Mouse (Mus musculus) liver, postnatal 0 days (tissue): ENCODE results near the gene Ddx41. TPM values are rescaled to one million over a fixed set of nuclear protein-coding genes. Genes with fewer than 3 reads are reported as not detected.
"Not testable (repeated sequence)": the region's sequence is repeated elsewhere in the genome, so short reads cannot be mapped to it uniquely, and the experiment has no call there.

Experiments used
- ATAC-seq: fragments of 200-750 bp; cut with Nextera tagmentation; 2 replicates; pipeline ENCODE4 v1.8.0; 2017; ENCODE audit warnings: mild to moderate bottlenecking, moderate library complexity
- DNase-seq: peaks from one replicate; pipeline ENCODE4 v3.0.0-alpha.2; 2016
- H3K27ac ChIP-seq: fragments of 300-500 bp; sonication (generic); 2 replicates; pipeline ENCODE4 v1.5.1; 2014; ENCODE audit warnings: antibody characterized with exemption, moderate library complexity, mild to moderate bottlenecking, low read depth
- H3K27me3 ChIP-seq: fragments of 300-500 bp; sonication (generic); 2 replicates; pipeline ENCODE4 v1.6.1; 2014; ENCODE audit warnings: low read length, control low read depth, mixed read lengths; ENCODE audit not compliant: insufficient read depth
- H3K36me3 ChIP-seq: fragments of 300-500 bp; sonication (generic); replicated peaks from 2 replicates; pipeline ENCODE4 v1.6.1; 2014; ENCODE audit warnings: mild to moderate bottlenecking, control low read depth, low read length, moderate library complexity, mixed read lengths; ENCODE audit not compliant: insufficient read depth
- H3K4me1 ChIP-seq: fragments of 300-500 bp; sonication (generic); 2 replicates; pipeline ENCODE4 v1.6.1; 2014; ENCODE audit warnings: antibody characterized with exemption, mild to moderate bottlenecking, control low read depth; ENCODE audit not compliant: insufficient read depth
- H3K4me2 ChIP-seq: fragments of 300-500 bp; sonication (generic); 2 replicates; pipeline ENCODE4 v1.6.1; 2014; ENCODE audit warnings: low read depth, mild to moderate bottlenecking, low read length, moderate library complexity, mixed read lengths
- H3K4me3 ChIP-seq: fragments of 300-500 bp; sonication (generic); 2 replicates; pipeline ENCODE4 v1.5.1; 2014; ENCODE audit warnings: low read depth, low read length
- H3K9ac ChIP-seq: fragments of 300-500 bp; sonication (generic); replicated peaks from 2 replicates; pipeline ENCODE4 v1.6.1; 2014; ENCODE audit warnings: mild to moderate bottlenecking, moderate library complexity
- H3K9me3 ChIP-seq: fragments of 300-500 bp; sonication (generic); 2 replicates; pipeline ENCODE4 v1.6.1; 2016; ENCODE audit warnings: mild to moderate bottlenecking, control low read depth, low read length, mixed read lengths
- CTCF ChIP-seq: sonication (generic); IDR thresholded peaks from 2 replicates; pipeline ENCODE4 v1.5.1; 2016; ENCODE audit warnings: antibody characterized with exemption, low read depth
- EP300 ChIP-seq: IDR thresholded peaks from 2 replicates; pipeline ENCODE4 v1.6.1; 2016; ENCODE audit warnings: antibody characterized with exemption, low read depth, mild to moderate bottlenecking
- WGBS: fragments of 180-500 bp; shearing (Covaris S2); extraction: QIAGEN DNeasy Blood & Tissue Kit; methylation state at CpG from one replicate; pipeline ENCODE4 v1.1.7; 2014; ENCODE audit not compliant: insufficient replicate concordance; 5-methylcytosine and 5-hydroxymethylcytosine counted together
- polyA plus RNA-seq: library from polyadenylated mRNA; unstranded; fragments of >200 nt; fragmentation: Nextera tagmentation; extraction: Ambion mirVana; gene quantifications from 2 replicates; pipeline ENCODE4 v1.2.1, GENCODE M21; 2015

Ddx41 gene
- polyA plus RNA-seq, 1 experiment from 2014 or later, result 17.0 TPM

DNA sequence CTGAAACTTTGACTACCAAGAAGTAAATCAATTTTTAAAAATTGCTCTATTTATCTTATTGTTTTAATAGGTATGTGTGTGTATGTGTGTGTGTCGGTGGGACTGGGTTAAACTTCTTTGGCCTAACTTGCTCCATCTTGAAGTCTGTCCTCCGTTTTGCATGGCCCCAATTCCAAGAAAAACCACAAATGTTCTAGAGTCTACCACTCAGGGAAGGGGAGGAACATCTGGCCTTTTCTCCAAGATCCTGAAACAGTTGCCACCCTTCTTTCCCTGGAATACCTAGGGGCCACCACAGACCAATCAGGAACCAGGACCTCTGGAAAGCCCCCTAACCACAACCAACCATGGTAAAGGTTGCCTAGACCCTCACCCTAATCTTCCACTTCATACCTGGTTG lies 35.5 kb upstream of the Ddx41 start:
- Histone ChIP-seq H3K36me3 (0 out of 2 replicates have a peak, but pooled peaks cover 5% of the 10 kb centered on the region), H3K9ac (no peak overlapping the region), H3K27me3 (no peaks in the 10 kb centered on the region), H3K9me3 (no peaks in the 10 kb centered on the region), H3K4me1 (peaks cover 16% of the 10 kb centered on the region), H3K4me2 (peak overlapping the region; percentile 84), H3K27ac (no peak overlapping the region), H3K4me3 (no peak overlapping the region)
- TF ChIP-seq CTCF (no peak), EP300 (no peak)
- ATAC-seq, result no peak
- WGBS, result 50% methylated on average over 2 of the region's 2 CpGs
- no peak for DNase-seq

DNA sequence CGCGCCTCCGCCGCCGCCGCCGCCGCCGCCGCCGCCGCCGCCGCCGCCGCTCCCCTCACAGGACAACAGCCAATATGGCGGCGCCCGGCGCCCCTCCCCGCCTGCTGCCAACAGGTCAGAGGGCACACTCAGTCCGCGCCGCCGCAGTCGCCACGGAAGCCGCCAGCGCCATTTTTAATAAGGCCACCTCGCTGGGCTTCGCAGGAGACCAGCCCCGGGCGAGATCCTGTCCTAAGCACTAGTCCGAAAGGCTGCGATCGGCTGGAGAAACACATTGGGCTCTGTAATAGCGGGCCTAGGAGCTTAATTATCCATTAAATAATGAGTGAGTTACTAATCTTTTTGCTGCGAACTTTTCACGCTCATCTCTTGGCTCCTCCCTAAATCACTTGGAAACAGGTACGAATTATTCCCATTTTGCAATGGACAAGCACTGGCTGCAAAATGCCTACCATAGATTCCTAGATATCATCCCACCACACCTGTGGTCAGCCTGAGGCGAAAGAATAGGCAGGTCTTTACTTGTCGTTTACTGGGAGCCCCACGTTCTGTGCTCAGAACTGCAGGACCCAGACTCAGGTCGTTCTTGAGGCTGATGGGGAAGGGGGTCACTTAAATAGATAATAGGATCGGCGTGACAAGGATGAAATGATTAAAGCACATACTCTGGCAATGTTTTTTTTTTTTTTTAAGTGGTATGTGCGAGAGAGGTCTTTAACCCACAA lies 34.7 kb upstream of the Ddx41 start, which contains the start of gene Fam193b:
Fam193b (minus strand) TSS at position 94 of the 725 bp plus-strand sequence.
- peak within 1 kb of the TSS; percentile 95 for H3K4me3 ChIP-seq
- peaks cover 16% of the 10 kb centered on the region for H3K4me1 ChIP-seq
- ATAC-seq, result peak; percentile 97
- DNase-seq, result peak; percentile 96
- WGBS, result 3% methylated on average over 44 of the region's 47 CpGs
- H3K9me3 ChIP-seq, result no peaks in the 10 kb centered on the region
- H3K9ac ChIP-seq, result peak within 1 kb of the TSS; percentile 98
- no peaks in the 10 kb centered on the region for H3K27me3 ChIP-seq
- TF ChIP-seq EP300, result no peak
- no peak for TF ChIP-seq CTCF
- 0 out of 2 replicates have a peak, but pooled peaks cover 8% of the 10 kb centered on the region for H3K36me3 ChIP-seq
- peak within 1 kb of the TSS; percentile 87 for H3K27ac ChIP-seq
- H3K4me2 ChIP-seq, result peak within 1 kb of the TSS; percentile 84

DNA sequence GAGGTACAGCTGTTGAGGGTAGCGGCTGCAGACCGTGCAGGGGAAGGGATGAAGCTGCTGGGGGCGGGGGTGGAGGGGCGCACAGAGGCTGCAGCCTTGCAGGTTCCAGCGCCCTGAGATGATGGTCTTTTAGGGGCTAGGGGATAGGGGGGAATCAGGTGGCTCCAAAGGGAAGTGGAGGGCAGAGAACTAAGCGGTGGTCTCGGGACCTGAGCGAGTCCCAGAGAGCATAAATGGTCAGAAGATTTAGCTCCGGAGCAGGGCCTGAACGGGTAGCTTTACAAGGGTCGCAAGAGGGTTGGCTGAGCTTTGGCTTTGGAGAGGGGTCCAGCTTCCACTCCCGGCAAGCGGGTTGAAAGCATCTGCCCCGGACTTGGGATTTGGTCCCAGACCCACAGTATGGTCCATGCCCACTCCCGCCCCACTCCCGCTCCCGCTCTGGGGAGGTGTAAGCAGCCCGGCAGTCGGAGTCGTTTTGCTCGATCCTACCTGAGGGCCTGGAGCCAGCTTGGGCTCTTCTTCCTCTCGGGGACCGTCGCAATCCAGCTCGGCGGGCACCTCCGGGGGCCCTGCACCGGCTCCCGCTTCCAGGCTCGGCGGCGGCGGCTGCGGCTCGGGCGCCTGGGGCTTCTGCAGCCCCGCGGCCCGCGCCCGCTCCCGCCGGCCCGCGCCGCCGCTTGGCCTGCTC lies 34.0 kb upstream of the Ddx41 start:
- Histone ChIP-seq H3K4me1 (peaks cover 16% of the 10 kb centered on the region), H3K27ac (peak overlapping the region; percentile 87), H3K4me2 (peak overlapping the region; percentile 84), H3K9me3 (no peaks in the 10 kb centered on the region), H3K27me3 (no peaks in the 10 kb centered on the region), H3K36me3 (peaks cover 10% of the 10 kb centered on the region; the same call in 1 of the 2 replicates), H3K4me3 (peak overlapping the region; percentile 95), H3K9ac (peak overlapping the region; percentile 98)
- TF ChIP-seq EP300, result no peak
- no peak for TF ChIP-seq CTCF
- peak; percentile 63 for DNase-seq
- WGBS, result 1% methylated on average over 33 of the region's 47 CpGs
- ATAC-seq, result peak; percentile 68

DNA sequence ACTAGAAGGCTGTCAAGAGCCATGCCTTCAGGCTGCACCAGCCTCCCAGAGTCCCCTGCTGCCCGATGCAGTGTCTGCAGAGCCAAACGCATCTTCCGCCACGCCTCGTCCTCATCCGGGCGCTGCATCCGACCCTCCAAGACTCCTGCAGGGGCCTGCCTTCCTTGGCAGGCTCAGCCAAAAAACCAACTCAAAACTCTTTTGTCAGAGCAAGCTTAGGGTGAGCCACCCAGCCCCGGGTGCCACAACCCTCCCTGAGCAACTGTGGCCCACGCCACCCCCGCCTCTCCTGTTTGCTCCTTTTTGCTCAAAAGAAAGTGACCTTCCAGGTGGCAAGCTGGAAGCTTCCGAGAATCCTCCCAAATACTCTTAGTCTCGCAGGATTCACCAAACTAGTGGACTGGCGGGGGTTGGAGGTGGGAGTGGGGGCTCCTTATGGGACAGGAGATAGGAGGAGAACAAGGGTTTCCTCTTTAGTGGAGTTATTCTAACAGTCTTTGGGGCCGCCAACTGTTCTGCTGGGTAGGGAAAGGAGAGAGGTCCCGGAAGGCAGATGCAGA lies 33.3 kb upstream of the Ddx41 start:
- peak; percentile 10; the same call in 1 of the 2 replicates for TF ChIP-seq CTCF
- no peak for TF ChIP-seq EP300
- H3K27me3 ChIP-seq, result no peaks in the 10 kb centered on the region
- H3K9ac ChIP-seq, result peak overlapping the region; percentile 98
- H3K4me3 ChIP-seq, result peak overlapping the region; percentile 95
- 26% methylated on average over 16 of the region's 16 CpGs for WGBS
- no peak for ATAC-seq
- peak; percentile 18 for DNase-seq
- peak overlapping the region; percentile 84 for H3K4me2 ChIP-seq
- peaks cover 10% of the 10 kb centered on the region; the same call in 1 of the 2 replicates for H3K36me3 ChIP-seq
- no peaks in the 10 kb centered on the region for H3K9me3 ChIP-seq
- peaks cover 16% of the 10 kb centered on the region for H3K4me1 ChIP-seq
- H3K27ac ChIP-seq, result 0 out of 2 replicates have a peak overlapping the region, but pooled peaks have one; percentile 1

DNA sequence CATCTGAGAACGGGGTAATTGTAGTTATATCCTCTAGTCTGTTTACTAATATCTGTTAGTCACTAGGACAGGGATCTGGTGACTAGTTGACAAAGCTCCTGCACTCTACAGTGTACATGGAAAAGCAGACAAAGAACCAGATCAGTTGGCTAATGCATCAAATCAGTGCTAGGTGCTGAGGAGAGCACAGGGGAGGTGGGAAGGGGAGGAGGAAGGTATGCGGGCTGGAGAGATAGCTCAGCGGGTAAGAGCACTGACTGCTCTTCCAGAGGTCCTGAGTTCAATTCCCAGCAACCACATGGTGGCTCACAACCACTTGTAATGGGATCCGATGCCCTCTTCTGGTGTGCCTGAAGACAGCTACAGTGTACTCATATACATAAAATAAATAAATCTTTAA lies 32.1 kb upstream of the Ddx41 start:
- H3K4me1 ChIP-seq, result peaks cover 16% of the 10 kb centered on the region
- H3K36me3 ChIP-seq, result peaks cover 12% of the 10 kb centered on the region; the same call in 1 of the 2 replicates
- H3K27ac ChIP-seq, ATAC-seq, H3K4me3 ChIP-seq, H3K27me3 ChIP-seq, H3K4me2 ChIP-seq, H3K9ac ChIP-seq, H3K9me3 ChIP-seq, DNase-seq: not testable (repeated sequence)
- WGBS, result 87% methylated on average over 4 of the region's 4 CpGs

- no peak for DNase-seq
- H3K4me3 ChIP-seq, result no peak overlapping the region
- H3K9me3 ChIP-seq, result no peaks in the 10 kb centered on the region
- no peak overlapping the region for H3K27ac ChIP-seq
- no peak overlapping the region for H3K9ac ChIP-seq
- no peak overlapping the region for H3K4me2 ChIP-seq
- WGBS, result 76% methylated on average over 2 of the region's 2 CpGs
- peaks cover 16% of the 10 kb centered on the region for H3K4me1 ChIP-seq
- H3K27me3 ChIP-seq, result no peaks in the 10 kb centered on the region
- H3K36me3 ChIP-seq, result peaks cover 12% of the 10 kb centered on the region; the same call in 1 of the 2 replicates
- TF ChIP-seq EP300, result no peak
- TF ChIP-seq CTCF, result no peak
- no peak for ATAC-seq
Measured at GRCm38 (mm10) chr13:55567949-55568348, 31.5 kb upstream of the Ddx41 start.
